Mouse (Mus musculus): ENCODE data around the gene Pitpnm2. TPM values are rescaled to one million over a fixed set of nuclear protein-coding genes. Genes with fewer than 3 reads are reported as not detected.

Pitpnm2 gene
- polyA plus RNA-seq, 1 experiment from 2014 or later: 4.6 TPM

GRCm38 (mm10) chr5:124232360-124233143 is 17.0 kb downstream of the Pitpnm2 start:
- Histone ChIP-seq H3K4me3 (no peak overlapping the region), H3K36me3 (no peaks in the 10 kb centered on the region), H3K27ac (no peak overlapping the region), H3K9ac (no peak overlapping the region), H3K4me1 (peaks cover 3% of the 10 kb centered on the region; the same call in 1 of the 2 replicates), H3K4me2 (no peak overlapping the region), H3K27me3 (no peaks in the 10 kb centered on the region), H3K9me3 (no peaks in the 10 kb centered on the region)
- ATAC-seq (ENCODE audit: insufficient number of reproducible peaks, insufficient read depth, low FRiP score, low TSS enrichment, low read depth): no peak
- WGBS: 72% methylated on average over 18 of the region's 18 CpGs

DNA sequence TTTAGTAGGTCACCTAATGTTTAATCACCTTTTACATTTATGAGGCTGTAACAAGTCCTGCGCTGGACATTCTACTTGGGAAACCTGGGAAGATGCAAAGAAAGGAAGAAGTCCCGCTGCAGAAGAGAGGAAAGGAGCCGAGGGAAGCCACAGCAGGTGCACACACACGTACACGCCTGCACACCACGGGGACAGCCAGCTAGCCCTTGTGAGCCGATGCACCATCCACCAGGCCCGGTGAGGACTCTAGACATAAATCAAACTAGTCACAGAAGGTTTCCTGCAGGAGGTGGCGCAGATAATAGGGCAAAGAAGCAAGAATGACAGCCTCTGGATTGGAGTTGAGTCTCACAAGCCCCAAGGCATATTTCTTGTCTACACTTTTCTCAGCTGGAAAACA is 19.1 kb downstream of the Pitpnm2 start:
- Histone ChIP-seq H3K4me2 (no peak overlapping the region), H3K4me1 (peaks cover 18% of the 10 kb centered on the region), H3K4me3 (no peak overlapping the region), H3K9ac (no peak overlapping the region), H3K9me3 (no peaks in the 10 kb centered on the region), H3K27me3 (no peaks in the 10 kb centered on the region), H3K36me3 (no peaks in the 10 kb centered on the region), H3K27ac (no peak overlapping the region)
- 80% methylated on average over 9 of the region's 9 CpGs for WGBS
- no peak for ATAC-seq (ENCODE audit: insufficient number of reproducible peaks, insufficient read depth, low FRiP score, low TSS enrichment, low read depth)

DNA sequence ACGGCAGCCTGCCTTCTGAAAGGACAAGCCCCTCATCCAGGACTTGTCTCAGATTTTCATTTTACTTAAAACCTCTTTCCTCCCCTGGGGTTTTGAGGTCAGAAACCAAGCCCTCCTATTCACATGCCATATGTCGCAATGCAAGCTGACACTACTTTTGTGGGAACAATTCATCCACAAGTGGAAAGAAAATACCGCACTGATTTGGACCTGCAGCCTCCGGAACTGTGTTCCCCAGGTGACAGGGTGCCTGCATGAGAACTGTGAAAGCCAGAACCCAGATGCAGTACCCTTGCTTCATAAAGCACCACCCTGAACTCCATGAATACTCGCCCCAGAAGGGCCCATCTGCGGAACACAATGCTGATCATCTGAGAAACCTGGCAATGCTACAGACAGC is 22.4 kb downstream of the Pitpnm2 start:
- Histone ChIP-seq H3K9me3 (no peaks in the 10 kb centered on the region), H3K9ac (no peak overlapping the region), H3K4me1 (peaks cover 25% of the 10 kb centered on the region), H3K36me3 (no peaks in the 10 kb centered on the region), H3K4me3 (no peak overlapping the region), H3K4me2 (no peak overlapping the region), H3K27ac (0 out of 2 replicates have a peak overlapping the region, but pooled peaks have one; percentile 14), H3K27me3 (no peaks in the 10 kb centered on the region)
- 31% methylated on average over 6 of the region's 6 CpGs for WGBS
- no peak for ATAC-seq (ENCODE audit: insufficient number of reproducible peaks, insufficient read depth, low FRiP score, low TSS enrichment, low read depth)

DNA sequence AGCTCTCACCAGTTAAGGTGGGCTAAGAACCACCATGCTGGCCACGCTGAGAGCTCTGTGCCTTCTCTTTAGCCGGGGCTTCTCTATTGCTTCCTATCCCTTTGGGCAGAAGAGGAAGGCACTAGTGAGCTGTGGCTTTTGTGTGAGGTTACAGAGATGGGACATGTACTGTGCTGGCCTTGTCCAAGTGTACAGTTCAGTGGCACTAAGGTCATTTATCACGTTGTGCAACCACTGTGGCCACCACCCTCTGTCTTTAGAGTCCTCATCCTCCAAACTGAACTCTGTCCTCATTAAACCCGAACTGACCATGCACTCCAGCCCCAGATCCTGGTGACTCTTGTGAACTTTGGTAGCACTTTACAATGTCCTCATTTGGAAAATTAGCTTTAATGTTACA is 23.1 kb downstream of the Pitpnm2 start:
- WGBS: 77% methylated on average over 4 of the region's 4 CpGs
- Histone ChIP-seq H3K4me2 (no peak overlapping the region), H3K4me3 (no peak overlapping the region), H3K27ac (no peak overlapping the region), H3K9me3 (no peaks in the 10 kb centered on the region), H3K36me3 (no peaks in the 10 kb centered on the region), H3K9ac (no peak overlapping the region), H3K27me3 (no peaks in the 10 kb centered on the region), H3K4me1 (peaks cover 32% of the 10 kb centered on the region)
- ATAC-seq (ENCODE audit: insufficient number of reproducible peaks, insufficient read depth, low FRiP score, low TSS enrichment, low read depth): no peak

GRCm38 (mm10) chr5:124225891-124226290 is 23.7 kb downstream of the Pitpnm2 start:
- 91% methylated on average over 7 of the region's 7 CpGs for WGBS
- Histone ChIP-seq H3K4me2 (no peak overlapping the region), H3K4me1 (peaks cover 37% of the 10 kb centered on the region), H3K27ac (no peak overlapping the region), H3K9me3 (no peaks in the 10 kb centered on the region), H3K4me3 (no peak overlapping the region), H3K36me3 (no peaks in the 10 kb centered on the region), H3K27me3 (no peaks in the 10 kb centered on the region), H3K9ac (no peak overlapping the region)
- ATAC-seq (ENCODE audit: insufficient number of reproducible peaks, insufficient read depth, low FRiP score, low TSS enrichment, low read depth): no peak

DNA sequence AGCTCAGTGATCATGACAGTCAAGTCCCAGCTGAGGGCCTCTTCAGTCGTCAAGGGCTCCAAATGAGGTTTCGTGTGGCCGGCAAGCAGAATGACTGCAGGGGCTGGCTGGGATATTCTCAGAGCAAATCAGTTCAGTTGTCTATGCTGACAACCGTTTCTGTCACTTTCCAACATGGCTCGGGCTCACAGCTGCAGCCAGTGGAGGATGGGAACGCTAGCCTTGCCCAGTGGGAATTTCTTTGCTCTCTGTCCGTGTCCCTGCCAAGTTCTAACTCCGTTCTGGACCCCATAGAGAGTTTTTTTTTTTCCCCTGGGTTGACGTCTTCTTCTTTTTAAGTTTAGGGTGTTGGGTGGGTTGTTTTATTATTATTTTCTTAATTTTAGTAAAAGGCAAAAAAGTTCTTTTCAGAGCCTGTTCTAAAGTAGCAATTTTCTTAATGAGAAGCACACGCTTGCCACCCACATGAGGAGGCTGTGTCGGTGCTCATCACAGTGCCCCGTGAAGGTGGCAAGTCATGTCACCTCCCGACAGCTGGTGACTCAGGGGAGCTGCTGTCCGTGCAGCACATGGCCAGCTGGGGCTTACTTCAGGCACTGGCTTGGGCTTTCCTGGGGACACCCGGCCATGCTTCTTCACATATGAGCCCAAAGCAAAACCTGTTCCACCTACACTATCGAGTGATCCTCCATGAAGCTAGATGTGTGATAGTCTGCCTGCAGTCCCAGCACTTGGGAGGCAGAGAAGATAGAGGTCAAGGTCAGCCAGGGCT is 25.1 kb downstream of the Pitpnm2 start:
- Histone ChIP-seq H3K9ac (no peak overlapping the region), H3K4me3 (no peak overlapping the region), H3K27ac (no peak overlapping the region), H3K27me3 (no peaks in the 10 kb centered on the region), H3K4me2 (no peak overlapping the region), H3K4me1 (peaks cover 40% of the 10 kb centered on the region), H3K36me3 (no peaks in the 10 kb centered on the region), H3K9me3 (no peaks in the 10 kb centered on the region)
- no peak for ATAC-seq (ENCODE audit: insufficient number of reproducible peaks, insufficient read depth, low FRiP score, low TSS enrichment, low read depth)
- 59% methylated on average over 16 of the region's 16 CpGs for WGBS

- Histone ChIP-seq H3K27me3 (no peaks in the 10 kb centered on the region), H3K9me3 (no peaks in the 10 kb centered on the region), H3K9ac (no peak overlapping the region), H3K36me3 (no peaks in the 10 kb centered on the region), H3K4me1 (peaks cover 40% of the 10 kb centered on the region), H3K27ac (no peak overlapping the region), H3K4me3 (no peak overlapping the region), H3K4me2 (no peak overlapping the region)
- WGBS: 86% methylated on average over 8 of the region's 8 CpGs
- ATAC-seq (ENCODE audit: insufficient number of reproducible peaks, insufficient read depth, low FRiP score, low TSS enrichment, low read depth): no peak
Measured at GRCm38 (mm10) chr5:124223574-124223973, 26.0 kb downstream of the Pitpnm2 start.

DNA sequence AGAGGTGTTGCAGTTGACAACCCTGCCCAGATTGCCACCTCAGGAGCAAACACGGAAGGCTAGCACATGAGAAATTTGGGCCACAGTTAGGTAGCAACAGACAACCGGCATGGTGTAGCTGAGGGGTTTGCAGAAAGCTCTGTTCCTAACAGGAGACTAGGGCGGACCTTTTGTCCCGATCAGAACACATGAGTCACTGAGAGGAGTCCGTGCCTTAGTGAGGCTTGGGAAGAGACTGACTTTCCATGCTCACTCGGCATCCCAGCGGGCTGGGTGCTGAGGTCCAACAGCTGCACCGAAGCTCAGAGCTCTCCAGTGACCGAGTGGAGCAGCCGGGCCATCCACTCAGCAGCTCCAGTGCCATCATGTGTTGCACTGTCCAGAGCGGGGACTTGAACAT is 26.9 kb downstream of the Pitpnm2 start:
- no peak for ATAC-seq (ENCODE audit: insufficient number of reproducible peaks, insufficient read depth, low FRiP score, low TSS enrichment, low read depth)
- Histone ChIP-seq H3K36me3 (no peaks in the 10 kb centered on the region), H3K9me3 (no peaks in the 10 kb centered on the region), H3K4me3 (no peak overlapping the region), H3K4me1 (peaks cover 45% of the 10 kb centered on the region), H3K4me2 (no peak overlapping the region), H3K9ac (no peak overlapping the region), H3K27ac (no peak overlapping the region), H3K27me3 (no peaks in the 10 kb centered on the region)
- WGBS: 87% methylated on average over 11 of the region's 11 CpGs

DNA sequence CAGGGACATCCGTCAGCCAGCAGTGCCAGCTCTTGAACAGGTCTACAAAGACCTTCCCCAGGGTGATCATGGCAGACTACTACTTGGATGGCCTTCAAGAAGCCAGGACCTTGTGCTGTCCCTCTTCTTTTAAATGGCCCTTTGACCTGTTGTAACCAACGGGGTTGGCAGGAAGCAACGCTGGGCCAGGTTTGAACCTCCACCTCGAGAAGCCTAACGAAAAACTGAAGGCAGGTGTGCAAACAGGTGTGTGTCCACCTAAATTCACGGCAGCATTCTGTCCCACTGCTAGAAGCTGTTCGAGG is 27.9 kb downstream of the Pitpnm2 start:
- 76% methylated on average over 7 of the region's 7 CpGs for WGBS
- no peak for ATAC-seq (ENCODE audit: insufficient number of reproducible peaks, insufficient read depth, low FRiP score, low TSS enrichment, low read depth)
- Histone ChIP-seq H3K27ac (no peak overlapping the region), H3K27me3 (no peaks in the 10 kb centered on the region), H3K4me3 (no peak overlapping the region), H3K4me1 (peaks cover 37% of the 10 kb centered on the region), H3K4me2 (no peak overlapping the region), H3K36me3 (no peaks in the 10 kb centered on the region), H3K9me3 (no peaks in the 10 kb centered on the region), H3K9ac (no peak overlapping the region)

DNA sequence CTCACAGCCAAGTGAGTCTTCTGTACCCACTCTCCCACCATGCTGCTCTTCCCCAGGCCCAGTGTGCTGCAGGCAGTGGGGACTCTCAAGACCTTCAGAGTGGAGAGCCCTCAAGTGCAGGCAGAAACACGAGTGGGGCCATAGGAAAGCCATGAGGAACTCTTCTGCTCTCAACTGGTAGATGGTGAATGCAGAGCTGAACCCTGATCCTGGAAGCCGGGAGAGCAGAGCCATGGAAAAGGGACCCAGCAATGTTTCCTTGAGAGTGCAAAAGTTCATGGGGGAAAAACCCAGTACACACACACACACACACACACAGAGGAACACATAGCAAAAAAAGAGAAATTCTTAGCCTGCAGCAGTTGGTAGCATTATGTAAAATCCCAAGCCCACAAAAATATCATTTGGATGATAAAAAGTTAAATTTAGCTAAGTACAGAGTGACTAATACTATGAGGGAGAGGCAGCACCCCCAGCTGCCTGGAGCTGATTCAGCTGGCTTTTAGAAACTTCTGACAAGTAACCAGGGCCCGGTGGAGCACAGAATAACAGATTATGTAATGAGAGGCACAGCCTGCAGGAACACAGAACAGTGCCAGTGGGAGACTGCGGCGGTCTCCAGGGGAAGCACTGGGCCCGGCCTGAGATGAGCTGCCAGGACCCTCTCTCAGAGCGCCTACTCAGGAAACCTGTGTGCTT is 28.4 kb downstream of the Pitpnm2 start:
- Histone ChIP-seq H3K36me3 (no peaks in the 10 kb centered on the region), H3K4me1 (peaks cover 32% of the 10 kb centered on the region), H3K9me3 (no peaks in the 10 kb centered on the region), H3K4me2 (no peak overlapping the region), H3K27ac (no peak overlapping the region), H3K4me3 (no peak overlapping the region), H3K9ac (no peak overlapping the region), H3K27me3 (no peaks in the 10 kb centered on the region)
- no peak for ATAC-seq (ENCODE audit: insufficient number of reproducible peaks, insufficient read depth, low FRiP score, low TSS enrichment, low read depth)
- 64% methylated on average over 7 of the region's 7 CpGs for WGBS

DNA sequence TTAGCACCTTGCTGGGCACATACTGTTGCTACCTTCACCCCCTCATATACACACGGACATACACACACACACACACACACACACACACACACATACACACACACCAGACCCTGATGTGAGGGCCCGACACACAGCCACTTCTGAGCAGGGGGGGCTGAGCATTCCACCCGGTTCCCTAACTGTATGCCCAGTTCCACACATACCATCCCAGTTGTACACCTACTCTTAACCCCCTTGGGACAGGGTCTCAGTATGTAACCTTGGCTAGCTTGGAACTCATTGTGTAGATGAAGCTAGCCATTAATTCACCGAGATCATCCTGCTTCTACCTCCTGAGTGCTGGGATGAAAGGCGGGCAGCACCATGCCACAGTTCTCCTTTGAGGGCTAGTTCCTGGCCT is 29.0 kb downstream of the Pitpnm2 start:
- 0 out of 2 replicates have a peak, but pooled peaks cover 5% of the 10 kb centered on the region for H3K36me3 ChIP-seq
- no peaks in the 10 kb centered on the region for H3K9me3 ChIP-seq
- no peak overlapping the region for H3K4me3 ChIP-seq
- no peak overlapping the region for H3K4me2 ChIP-seq
- H3K9ac ChIP-seq: no peak overlapping the region
- 94% methylated on average over 5 of the region's 5 CpGs for WGBS
- H3K27ac ChIP-seq: no peak overlapping the region
- no peaks in the 10 kb centered on the region for H3K27me3 ChIP-seq
- ATAC-seq (ENCODE audit: insufficient number of reproducible peaks, insufficient read depth, low FRiP score, low TSS enrichment, low read depth): no peak
- H3K4me1 ChIP-seq: peaks cover 31% of the 10 kb centered on the region
